Mouse (Mus musculus) liver, adult 2 months (tissue): ENCODE results near the gene Tbl3.

ENCODE experiments used
- CTCF ChIP-seq: fragments of 200-500 bp; IDR thresholded peaks from 2 replicates; pipeline ENCODE4 v1.5.1; 2011; ENCODE audit warnings: low read depth, low read length, control low read depth
- POLR2A ChIP-seq: fragments of 200-500 bp; IDR thresholded peaks from 2 replicates; pipeline ENCODE4 v1.6.1; 2011; ENCODE audit warnings: low read length, control low read depth; ENCODE audit not compliant: insufficient read depth; ENCODE audit errors: extremely low read depth

DNA sequence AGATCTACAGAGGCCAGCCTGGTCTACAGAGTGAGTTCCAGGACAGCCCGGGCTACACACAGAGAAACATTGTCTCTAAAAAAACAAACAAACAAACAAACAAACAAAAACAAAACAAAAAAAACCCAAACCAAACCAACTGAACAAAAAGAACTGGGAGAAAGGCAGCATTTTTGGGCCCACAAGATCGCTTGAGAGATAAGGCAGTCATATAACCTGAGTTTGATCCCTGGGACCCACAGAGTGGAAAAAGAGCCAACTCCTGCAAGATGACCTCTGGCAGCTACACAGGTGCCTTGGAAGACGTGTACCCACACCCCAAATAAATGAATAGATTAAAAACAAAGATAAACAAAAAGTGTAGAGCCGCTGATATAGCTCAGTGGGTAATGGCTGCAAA is 52.5 kb downstream of the Tbl3 start:
- TF ChIP-seq CTCF, result no peak
- TF ChIP-seq POLR2A, result no peak
